In the genomic region with DNA sequence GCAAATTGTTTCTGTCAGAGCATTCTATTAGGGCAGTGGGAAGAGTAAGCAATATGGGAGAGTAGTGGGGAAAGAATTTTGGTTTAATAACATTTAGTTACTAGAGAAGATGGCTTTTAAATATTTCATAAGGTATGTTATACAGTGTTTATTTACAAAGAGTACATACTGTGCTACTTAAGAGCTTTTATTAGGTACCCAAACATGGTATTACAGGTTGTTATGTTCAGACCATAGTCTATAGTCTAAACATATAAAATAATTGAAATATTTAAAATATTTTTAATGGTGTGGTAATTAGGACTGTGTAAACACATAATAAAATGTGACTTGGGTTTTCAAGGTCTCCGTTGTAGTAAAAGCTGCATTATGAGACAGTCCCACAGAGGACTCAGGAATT, we compare ENCODE assay signal across 21 mouse cellular contexts. TPM values are rescaled to one million over a fixed set of nuclear protein-coding genes. Genes with fewer than 3 reads are reported as not detected.
"Had no signal": no experiment of that assay in that cellular context is flagged by ENCODE, and none has a peak within 500 bp of the region (broad histone marks: within the 10 kb centered on the region; RNA-seq: fewer than 3 reads in every experiment).

No protein-coding gene starts in this region.

- H3K9me3 ChIP-seq: neural tube, embryonic 13.5 days; neural tube, embryonic 15.5 days; stomach, embryonic 15.5 days had no signal

- H3K27ac ChIP-seq: neural tube, embryonic 13.5 days; neural tube, embryonic 15.5 days; stomach, embryonic 15.5 days; stomach, postnatal 0 days had no signal

- H3K4me2 ChIP-seq: neural tube, embryonic 13.5 days; neural tube, embryonic 15.5 days; stomach, embryonic 15.5 days had no signal

- H3K36me3 ChIP-seq: neural tube, embryonic 13.5 days; neural tube, embryonic 15.5 days; stomach, embryonic 15.5 days had no signal

- H3K27me3 ChIP-seq: neural tube, embryonic 13.5 days; neural tube, embryonic 15.5 days; stomach, embryonic 15.5 days had no signal

- H3K4me3 ChIP-seq: neural tube, embryonic 13.5 days; neural tube, embryonic 15.5 days; stomach, embryonic 15.5 days had no signal

- H3K4me1 ChIP-seq: neural tube, embryonic 13.5 days; neural tube, embryonic 15.5 days; stomach, embryonic 15.5 days had no signal

- H3K9ac ChIP-seq: neural tube, embryonic 13.5 days; neural tube, embryonic 15.5 days; stomach, embryonic 15.5 days had no signal

- DNase-seq: right cerebral cortex, adult 18-20 months; right cerebral cortex, postnatal 14 days; right cerebral cortex, postnatal 25 days; right cerebral cortex, postnatal 4 days; spleen, adult 18-20 months; thymus, adult 18-20 months; thymus, adult 2 months; thymus, postnatal 14 days; thymus, postnatal 25 days; thymus, postnatal 36 days; thymus, postnatal 4 days had no signal

RNA-seq across cellular contexts. Expression of a gene that starts 32.4 kb away (rescaled TPM):
- total RNA-seq: neutrophil, adult 5-6 weeks had no signal
- polyA plus RNA-seq: neural tube, embryonic 14.5 days; small intestine, adult 2 months; spleen, adult 2 months; urinary bladder, adult 2 months had no signal

RNA-seq across cellular contexts. Expression of a gene that starts 51.2 kb away (rescaled TPM):
- total RNA-seq: neutrophil, adult 5-6 weeks had no signal
- polyA plus RNA-seq: neural tube, embryonic 13.5 days; neural tube, embryonic 14.5 days; neural tube, embryonic 15.5 days; small intestine, adult 2 months; spleen, adult 2 months; stomach, postnatal 0 days; thymus, adult 2 months; thymus, postnatal 0 days; urinary bladder, adult 2 months had no signal
